Mouse (Mus musculus) ES-Bruce4 (cell line): ENCODE results near the gene Edar. TPM values are rescaled to one million over a fixed set of nuclear protein-coding genes. Genes with fewer than 3 reads are reported as not detected.

ENCODE experiments used
- H3K27ac ChIP-seq: 2 replicates; pipeline ENCODE4 v1.5.1; 2012; ENCODE audit warnings: low read length, inconsistent platforms; ENCODE audit not compliant: insufficient read depth
- H3K27me3 ChIP-seq: 2 replicates; pipeline ENCODE4 v1.6.1; 2012; ENCODE audit warnings: mild to moderate bottlenecking, low read length, inconsistent platforms; ENCODE audit not compliant: control insufficient read depth, poor library complexity, insufficient read depth, severe bottlenecking
- H3K36me3 ChIP-seq: 2 replicates; pipeline ENCODE4 v1.6.1; 2012; ENCODE audit warnings: inconsistent platforms, mild to moderate bottlenecking, low read length, moderate library complexity; ENCODE audit not compliant: control insufficient read depth, poor library complexity, insufficient read depth, severe bottlenecking
- H3K4me1 ChIP-seq: one replicate; pipeline ENCODE4 v1.8.1; 2011; ENCODE audit warnings: low read length; ENCODE audit not compliant: control insufficient read depth, insufficient read depth
- H3K4me3 ChIP-seq: 2 replicates; pipeline ENCODE4 v1.5.1; 2011; ENCODE audit warnings: low read depth, mild to moderate bottlenecking, low read length
- H3K9ac ChIP-seq: 2 replicates; pipeline ENCODE4 v1.6.1; 2012; ENCODE audit warnings: low read depth, mild to moderate bottlenecking, inconsistent platforms; ENCODE audit not compliant: poor library complexity, severe bottlenecking
- H3K9me3 ChIP-seq: replicated peaks from 2 replicates; pipeline ENCODE4 v1.6.1; 2012; ENCODE audit warnings: mild to moderate bottlenecking, low read length, inconsistent platforms; ENCODE audit not compliant: control insufficient read depth, poor library complexity, insufficient read depth, severe bottlenecking
- CTCF ChIP-seq: IDR thresholded peaks from one replicate; pipeline ENCODE4 v1.8.1; 2011; ENCODE audit warnings: low read depth, low read length
- EP300 ChIP-seq: IDR thresholded peaks from 2 replicates; pipeline ENCODE4 v1.6.1; 2011; ENCODE audit warnings: low read depth, low read length; ENCODE audit not compliant: insufficient read depth
- POLR2A ChIP-seq: IDR thresholded peaks from one replicate; pipeline ENCODE4 v1.8.1; 2011; ENCODE audit warnings: low read length; ENCODE audit not compliant: insufficient read depth
- polyA plus RNA-seq: library from polyadenylated mRNA; stranded (reverse); fragments of >200 nt; gene quantifications from 2 replicates; pipeline ENCODE4 v1.2.4, GENCODE M21; 2011; ENCODE audit warnings: low read depth; ENCODE audit not compliant: missing spikeins, insufficient read depth, insufficient read length

Edar gene
- polyA plus RNA-seq, 1 experiment, result not detected

DNA sequence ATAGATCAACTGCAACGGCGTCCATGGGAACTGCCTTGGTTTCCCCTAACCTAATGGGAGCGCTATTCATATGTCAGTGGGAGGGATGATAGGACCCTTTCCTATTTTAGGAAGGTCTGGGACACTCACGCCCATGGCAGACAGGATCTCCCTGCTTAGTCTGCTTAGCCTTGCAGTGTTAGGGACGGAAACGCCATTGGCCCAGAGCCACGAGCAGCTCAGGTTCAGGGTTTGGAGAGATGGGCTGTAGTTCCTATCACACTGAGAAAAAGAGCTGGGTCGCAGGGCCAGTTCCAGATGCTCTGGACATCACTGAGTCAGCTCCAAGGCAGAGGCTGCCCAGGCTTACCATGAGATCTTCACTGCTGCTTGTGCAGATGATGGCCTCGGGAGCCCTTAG, 32.5 kb downstream of the Edar start:
- Histone ChIP-seq H3K27me3 (no peaks in the 10 kb centered on the region), H3K4me1 (no peaks in the 10 kb centered on the region), H3K9ac (no peak overlapping the region), H3K36me3 (no peaks in the 10 kb centered on the region), H3K27ac (no peak overlapping the region), H3K9me3 (no peaks in the 10 kb centered on the region), H3K4me3 (no peak overlapping the region)
- no peak for TF ChIP-seq POLR2A
- no peak for TF ChIP-seq CTCF
- TF ChIP-seq EP300, result no peak

DNA sequence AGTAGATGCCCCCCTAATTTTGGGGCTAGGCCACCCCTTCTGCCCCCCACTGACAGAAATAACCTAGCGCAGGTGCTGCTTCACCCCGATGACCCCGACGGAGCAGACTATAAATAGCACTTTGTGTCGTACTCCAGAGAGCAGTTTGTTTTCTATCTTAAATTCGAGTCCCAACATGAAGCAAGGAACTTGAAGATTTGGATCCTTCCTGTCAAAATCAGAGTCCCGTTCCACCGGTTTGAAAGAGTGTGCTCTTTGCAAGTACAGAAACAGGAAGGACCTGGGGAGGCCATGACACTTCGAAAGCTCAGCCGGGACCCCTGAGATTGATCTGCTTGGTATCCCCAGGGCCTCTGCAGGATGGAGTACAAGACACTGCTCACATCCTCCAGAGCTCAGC, 33.8 kb downstream of the Edar start:
- Histone ChIP-seq H3K9ac (no peak overlapping the region), H3K27ac (no peak overlapping the region), H3K4me1 (no peaks in the 10 kb centered on the region), H3K36me3 (no peaks in the 10 kb centered on the region), H3K27me3 (no peaks in the 10 kb centered on the region), H3K4me3 (no peak overlapping the region), H3K9me3 (no peaks in the 10 kb centered on the region)
- TF ChIP-seq EP300 (no peak), POLR2A (no peak), CTCF (no peak)

DNA sequence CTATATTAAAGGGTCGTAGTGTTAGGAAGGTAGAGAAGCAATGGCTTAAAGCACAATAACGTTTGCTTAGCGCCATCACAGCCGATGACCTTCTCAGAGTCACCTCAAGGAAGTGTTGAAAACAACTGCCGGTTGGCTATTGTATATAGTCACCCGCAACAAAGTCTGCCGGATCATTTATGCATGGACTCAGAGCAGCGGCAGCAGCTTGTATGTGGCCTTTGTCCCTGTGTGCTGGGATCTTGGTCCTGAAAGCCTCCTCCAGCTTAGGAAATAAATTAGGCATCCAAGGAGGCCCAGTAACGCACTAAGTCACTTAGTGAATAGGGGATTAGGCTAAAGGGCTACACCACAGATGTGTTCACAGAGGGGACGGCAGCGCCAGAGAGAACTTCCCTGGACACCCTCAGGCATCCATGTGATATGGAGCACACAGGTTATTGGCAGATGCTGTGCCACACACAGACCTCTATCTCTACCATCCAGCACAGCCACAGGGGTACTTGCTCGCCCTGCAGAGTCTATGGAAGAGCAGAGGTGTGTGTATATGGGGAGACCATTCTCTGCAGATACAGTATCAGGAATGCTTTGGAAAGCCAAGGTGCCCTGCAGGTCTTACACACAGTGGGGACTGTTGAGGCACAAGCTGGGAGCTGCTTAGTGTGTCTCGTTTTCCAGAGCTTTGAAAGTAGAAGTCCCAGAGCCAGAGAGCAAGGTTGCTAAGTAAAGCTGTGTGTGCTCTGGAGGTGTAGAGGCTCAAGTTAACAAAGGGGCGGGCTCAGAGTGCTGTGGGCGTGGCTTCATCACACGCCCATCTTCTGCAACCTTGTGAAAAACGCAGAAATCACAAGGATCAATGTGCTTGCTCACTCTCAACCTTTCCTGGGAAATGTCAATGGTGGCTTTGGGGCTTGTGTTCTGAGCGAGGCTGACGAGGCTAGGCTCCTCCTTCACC, 34.7 kb downstream of the Edar start:
- TF ChIP-seq EP300, result no peak
- TF ChIP-seq CTCF, result no peak
- TF ChIP-seq POLR2A, result no peak
- H3K27ac ChIP-seq, result no peak overlapping the region
- no peaks in the 10 kb centered on the region for H3K9me3 ChIP-seq
- no peak overlapping the region for H3K9ac ChIP-seq
- H3K36me3 ChIP-seq, result no peaks in the 10 kb centered on the region
- no peaks in the 10 kb centered on the region for H3K4me1 ChIP-seq
- H3K4me3 ChIP-seq, result no peak overlapping the region
- no peaks in the 10 kb centered on the region for H3K27me3 ChIP-seq

DNA sequence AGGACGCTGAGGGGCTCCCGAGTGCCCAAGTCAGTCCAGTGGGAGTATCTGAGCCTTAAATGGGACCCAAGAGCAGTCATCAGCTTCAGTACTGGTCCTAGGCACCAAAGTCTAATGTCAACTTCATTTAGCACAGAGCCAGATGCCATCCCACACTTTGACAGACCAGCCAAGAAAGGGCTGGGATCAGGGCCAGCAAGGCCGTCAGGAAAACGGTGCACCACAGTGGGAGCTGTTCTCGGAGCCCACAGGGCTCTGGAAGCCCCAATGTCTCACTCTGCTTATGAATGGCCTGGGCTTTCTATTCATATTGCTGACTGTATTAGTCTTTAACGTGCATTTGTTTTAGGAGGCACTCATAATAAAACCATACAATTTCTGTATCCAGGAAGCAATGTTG, 36.2 kb downstream of the Edar start:
- TF ChIP-seq POLR2A (no peak), CTCF (no peak), EP300 (no peak)
- Histone ChIP-seq H3K27me3 (no peaks in the 10 kb centered on the region), H3K36me3 (no peaks in the 10 kb centered on the region), H3K4me1 (no peaks in the 10 kb centered on the region), H3K27ac (no peak overlapping the region), H3K9me3 (no peaks in the 10 kb centered on the region), H3K9ac (no peak overlapping the region), H3K4me3 (no peak overlapping the region)

DNA sequence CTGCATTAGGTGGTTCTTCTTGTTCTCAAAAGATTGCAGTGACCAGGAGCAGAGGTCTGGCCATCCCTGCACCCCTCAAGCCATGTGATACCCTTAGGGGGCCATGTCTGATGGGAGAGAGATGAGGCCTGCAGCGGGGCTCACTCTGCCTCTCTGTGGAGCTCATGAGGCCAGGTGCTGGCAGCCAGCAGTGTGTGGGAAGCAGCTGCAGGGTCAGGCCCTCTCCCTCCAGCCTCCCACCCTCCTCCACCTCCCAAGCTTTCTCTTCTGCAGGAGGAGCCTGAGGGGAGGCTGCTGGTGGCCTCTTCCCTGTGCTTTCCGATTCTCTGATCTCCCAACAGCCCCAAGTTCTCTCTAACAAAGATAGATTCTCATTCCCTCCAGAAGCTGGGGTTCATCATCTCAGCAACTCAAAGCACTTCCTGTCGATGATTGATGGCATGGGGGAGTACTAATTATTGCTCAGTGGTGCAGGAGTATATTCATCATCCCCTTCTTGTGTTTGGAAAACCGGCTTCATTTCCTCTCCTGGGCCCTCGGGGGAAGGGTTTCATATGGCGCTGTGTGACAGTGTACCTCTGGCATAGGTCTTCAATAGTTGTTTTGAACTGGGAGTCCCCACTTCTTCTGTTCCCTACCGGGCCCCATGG, 38.9 kb downstream of the Edar start:
- no peaks in the 10 kb centered on the region for H3K27me3 ChIP-seq
- H3K9me3 ChIP-seq, result no peaks in the 10 kb centered on the region
- no peak overlapping the region for H3K27ac ChIP-seq

DNA sequence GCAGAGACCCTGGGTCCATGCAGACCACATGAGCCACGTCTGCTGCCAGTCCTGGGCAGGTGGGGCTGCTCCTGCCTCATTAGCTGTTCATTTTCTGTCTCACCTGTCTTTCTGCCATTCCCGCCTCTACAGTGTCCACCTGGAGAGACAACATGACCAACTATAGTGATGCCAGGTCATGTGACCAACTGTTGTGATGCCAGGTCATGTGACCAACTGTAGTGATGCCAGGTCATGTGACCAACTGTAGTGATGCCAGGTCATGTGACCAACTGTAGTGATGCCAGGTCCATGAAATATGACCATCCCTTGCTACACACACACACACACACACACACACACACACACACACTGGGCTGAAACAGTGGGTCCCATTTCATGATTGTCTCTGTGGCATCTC, 41.9 kb downstream of the Edar start:
- no peak for TF ChIP-seq CTCF
- no peak for TF ChIP-seq POLR2A
- no peak for TF ChIP-seq EP300

More for the DNA sequence above, 38.9 kb downstream of the Edar start:
- TF ChIP-seq CTCF (no peak), POLR2A (no peak), EP300 (no peak)
- Histone ChIP-seq H3K4me3 (no peak overlapping the region), H3K36me3 (no peaks in the 10 kb centered on the region), H3K9ac (no peak overlapping the region), H3K4me1 (no peaks in the 10 kb centered on the region)

More for the DNA sequence above, 41.9 kb downstream of the Edar start:
- Histone ChIP-seq H3K27me3 (no peaks in the 10 kb centered on the region), H3K9me3 (no peaks in the 10 kb centered on the region), H3K4me1 (no peaks in the 10 kb centered on the region), H3K9ac (no peak overlapping the region), H3K27ac (no peak overlapping the region), H3K4me3 (no peak overlapping the region), H3K36me3 (no peaks in the 10 kb centered on the region)
